Mouse (Mus musculus): ENCODE results near the gene Prom1.

Gene Prom1

DNA sequence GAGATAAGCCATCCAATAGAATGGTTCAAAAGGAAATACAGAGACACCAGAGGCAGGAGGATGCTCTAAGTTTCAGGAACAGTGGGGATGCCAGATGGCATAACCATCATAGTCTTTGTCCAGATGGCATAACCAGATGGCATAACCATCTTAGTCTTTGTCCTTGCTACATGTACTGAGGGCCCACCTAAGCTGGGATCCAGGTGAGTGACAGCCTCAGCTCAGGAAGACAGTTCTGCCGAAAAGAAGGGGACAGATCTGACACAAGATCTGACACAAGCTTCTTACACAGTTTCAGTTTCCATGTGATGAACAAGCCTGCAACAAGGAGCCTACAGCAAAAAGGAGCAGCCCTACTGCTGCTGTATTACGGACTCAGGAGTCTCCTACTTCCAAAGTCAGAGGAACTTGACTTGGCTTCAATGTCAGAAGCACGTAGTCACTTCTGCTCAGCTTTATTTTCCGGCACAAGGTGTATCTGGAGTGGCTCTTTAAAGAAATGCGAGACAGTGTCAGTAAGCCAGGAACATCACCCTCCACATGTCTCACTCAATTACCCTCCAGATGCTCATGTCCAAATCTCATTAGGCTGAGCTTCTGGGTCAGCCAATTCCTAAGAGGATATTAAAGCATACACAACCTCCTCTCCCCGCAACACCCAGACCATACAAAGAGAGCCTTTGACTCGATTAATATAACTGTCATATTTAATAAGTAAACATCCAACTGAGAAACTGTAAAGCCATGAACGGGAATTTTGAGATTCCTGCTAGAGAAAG lies 21.4 kb downstream of the Prom1 start:
- DNase-seq (ENCODE audit: low spot score) = no peak

DNA sequence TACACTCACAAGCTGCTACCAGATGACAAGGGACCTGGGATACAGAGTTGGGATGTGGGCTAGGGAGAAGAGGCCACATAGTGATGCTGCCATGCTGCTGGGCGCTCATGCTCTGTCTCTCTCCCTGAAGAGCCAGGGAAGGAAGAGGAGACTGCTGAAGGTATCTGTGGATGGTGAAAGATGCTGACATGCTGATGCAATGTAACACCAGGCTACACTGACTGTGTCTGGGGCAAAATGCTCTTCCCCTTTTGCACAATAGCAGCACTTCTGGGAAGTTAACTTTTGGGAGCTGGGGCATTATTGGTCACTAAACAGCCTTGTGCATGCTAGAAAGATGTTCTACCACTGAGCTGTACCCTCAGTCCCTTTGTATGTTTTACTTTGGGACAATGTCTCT lies 26.4 kb downstream of the Prom1 start:
- DNase-seq (ENCODE audit: low spot score) = no peak

DNA sequence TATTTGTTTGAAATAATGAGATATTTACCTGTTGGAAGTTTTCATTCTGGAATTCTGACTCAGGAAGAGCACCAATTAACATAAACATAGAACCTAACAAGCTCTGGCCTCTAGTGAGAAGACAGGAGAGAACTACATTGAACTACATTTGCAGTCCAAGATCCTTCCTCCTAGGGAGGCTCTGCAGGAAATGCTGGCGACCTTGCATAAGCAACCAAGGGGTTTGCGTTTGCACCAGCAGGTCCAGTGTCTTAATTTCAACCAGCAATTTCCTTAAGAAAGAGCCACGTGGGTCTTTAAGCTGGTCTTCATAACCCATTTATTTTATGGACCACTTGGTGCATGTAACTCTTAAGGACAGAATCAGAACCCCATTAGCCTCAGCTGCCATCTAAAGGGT lies 28.2 kb downstream of the Prom1 start:
- no peak for DNase-seq (ENCODE audit: low spot score)

DNA sequence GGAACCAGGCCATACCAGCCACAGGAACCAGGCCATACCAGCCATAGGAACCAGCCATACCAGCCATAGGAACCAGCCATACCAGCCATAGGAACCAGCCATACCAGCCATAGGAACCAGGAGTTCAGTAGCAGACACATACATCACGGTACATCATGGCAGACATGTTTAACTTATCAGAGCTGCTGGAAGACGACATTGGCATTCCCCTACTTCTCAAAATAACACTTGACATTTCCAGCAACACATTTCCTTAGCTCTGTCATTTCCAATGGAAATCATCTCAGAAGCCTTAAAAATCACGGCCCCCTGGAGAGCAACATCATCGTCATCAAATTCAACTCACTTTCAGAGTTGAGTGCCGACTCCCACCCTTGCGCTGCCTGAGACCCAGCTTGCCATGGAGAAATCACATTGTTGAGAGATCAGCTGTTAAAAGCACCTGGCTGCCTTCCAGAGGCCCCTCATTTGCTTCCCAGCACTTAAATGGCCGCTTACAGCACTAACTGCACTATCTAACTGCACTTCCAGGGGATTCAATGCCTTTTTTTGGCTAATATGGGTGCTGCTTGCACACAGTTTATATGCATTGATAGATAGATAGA lies 31.2 kb downstream of the Prom1 start:
- no peak for DNase-seq (ENCODE audit: low spot score)

DNA sequence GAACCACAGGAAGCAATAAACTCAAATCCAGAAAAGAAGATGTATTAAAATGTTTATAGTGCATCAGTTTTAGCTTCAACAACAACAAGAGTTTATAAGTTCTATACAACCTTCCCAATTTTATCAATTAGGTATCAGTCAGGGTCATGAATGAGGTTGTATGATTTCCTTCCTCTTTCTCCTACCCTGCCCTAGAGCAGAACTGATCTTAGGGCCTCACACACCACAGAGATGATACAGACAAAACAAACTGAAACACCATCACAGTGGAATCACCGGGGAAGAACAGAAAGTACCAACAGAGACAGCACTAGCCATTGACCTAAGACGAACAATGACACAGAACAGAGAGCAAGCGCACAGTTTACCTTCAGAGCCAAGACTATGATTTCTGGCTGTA lies 43.6 kb downstream of the Prom1 start:
- DNase-seq (ENCODE audit: low spot score) = no peak

DNA sequence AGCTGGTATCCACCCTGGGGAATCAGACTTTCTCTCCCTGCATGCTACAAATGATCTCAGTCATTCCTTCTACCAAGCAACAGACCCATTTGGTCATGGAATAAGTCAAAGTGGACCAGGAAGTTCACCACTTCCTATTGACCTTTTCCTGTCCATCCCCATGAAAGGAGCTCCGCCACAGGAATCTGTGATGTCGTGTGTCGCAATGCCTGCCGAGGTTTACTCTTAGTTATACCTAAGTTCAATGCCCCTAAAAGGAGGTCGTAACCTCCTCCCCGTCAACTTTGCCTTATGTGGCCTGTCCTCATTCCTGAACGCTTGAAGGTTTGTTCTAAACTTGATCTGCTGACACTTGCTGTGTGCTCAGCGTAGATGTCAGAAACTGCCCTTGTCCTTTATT lies 51.6 kb downstream of the Prom1 start:
- no peak for DNase-seq (ENCODE audit: low spot score)

DNA sequence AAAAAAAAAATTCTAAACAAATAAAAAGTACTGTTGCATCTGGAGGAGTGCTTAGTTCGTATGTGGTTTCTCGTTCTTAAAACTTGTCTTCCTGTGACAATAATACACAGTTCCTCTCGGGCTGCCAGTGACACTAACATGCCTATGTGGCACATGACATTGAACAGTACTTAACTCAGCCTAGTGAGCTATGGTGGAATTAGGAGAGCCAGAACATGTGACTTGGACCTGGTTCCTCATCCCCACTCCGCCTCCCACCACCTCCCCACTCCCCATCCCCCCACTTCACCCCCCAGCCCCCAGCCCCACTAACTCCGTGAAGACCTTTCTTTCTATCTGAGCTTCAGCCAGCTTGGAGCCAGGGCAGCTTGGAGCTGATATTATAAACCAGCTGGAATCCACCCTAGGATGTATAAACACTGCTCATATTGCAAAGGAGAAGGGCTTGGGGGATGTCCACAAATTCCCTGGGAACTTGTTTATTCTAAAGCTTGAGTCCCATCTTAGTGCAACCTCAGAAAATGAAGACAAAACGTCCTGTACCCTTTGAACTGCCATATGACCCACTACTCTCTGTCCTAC lies 52.3 kb downstream of the Prom1 start:
- DNase-seq (ENCODE audit: low spot score) = no peak

DNA sequence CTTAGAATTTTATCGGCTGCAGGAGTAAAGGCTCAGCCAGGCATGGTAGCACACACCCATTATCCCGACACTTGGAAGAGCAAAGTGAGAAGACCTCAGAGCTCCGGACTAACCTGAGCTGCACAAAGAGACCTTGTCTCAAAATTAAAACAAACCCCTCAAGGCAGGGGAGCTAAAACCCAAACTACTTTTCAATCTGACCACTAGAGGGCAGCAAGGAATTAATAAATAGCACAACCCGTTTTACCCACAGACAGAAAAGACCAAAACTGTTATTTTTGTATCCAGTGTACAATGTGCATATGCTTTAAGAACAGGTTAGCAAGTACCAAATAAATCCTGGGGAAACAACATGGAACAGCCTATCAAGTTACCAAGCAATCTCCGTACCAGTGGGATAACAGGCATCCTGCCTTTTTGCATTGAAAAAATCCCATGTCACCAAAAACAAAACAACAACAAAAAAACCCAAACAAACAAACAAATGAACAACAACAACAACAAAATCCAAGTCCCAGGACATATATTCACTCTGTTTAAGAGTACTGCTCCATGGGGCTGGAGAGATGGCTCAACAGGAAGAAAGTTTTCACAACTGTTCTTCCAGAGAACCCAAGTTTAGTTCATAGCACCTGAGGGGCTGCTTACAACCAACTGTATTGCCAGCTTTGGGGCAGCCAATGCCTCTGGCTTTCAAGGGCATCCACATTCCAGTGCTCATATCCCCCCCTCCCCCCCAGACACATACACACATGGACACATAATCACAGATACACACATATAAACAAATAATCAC lies 53.1 kb downstream of the Prom1 start:
- no peak for DNase-seq (ENCODE audit: low spot score)

DNA sequence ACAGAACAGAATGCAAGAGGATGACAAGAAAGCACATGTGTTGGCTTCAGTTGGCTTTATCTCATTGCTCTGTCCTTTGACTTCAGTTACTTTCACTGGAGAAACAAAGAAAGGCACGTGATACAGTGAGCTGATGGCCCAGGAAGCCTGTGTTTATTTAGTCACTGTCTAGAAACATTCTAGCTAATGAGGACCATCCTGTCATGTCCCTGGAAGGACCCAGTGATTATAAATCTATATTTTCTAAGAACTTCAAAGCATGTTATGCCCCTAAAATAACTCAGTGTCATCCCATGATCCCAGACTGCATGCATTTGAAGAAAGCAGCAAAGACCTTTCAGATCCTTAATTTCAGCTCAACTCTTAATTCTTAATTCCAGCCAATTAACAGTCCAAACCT lies 60.1 kb downstream of the Prom1 start:
- no peak for DNase-seq (ENCODE audit: low spot score)

DNA sequence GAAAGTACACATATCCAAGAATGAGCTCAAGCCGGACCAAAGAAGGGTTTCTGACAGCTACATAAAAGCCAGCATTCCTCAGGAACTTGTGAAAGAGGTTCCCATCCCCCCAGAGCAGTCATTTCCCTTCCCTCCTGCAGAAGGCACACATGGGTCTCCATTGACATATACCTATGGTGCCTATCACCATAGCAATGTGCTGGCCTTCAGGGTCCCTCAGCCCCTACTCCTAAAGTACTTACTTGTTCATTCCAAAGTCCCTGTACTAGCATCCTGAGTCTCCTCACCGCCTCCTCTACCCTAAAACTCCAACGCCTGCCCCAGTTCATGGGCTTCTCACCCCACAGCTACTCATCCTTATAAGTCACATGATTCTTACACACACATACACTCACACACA lies 60.8 kb downstream of the Prom1 start:
- DNase-seq (ENCODE audit: low spot score) = no peak

DNA sequence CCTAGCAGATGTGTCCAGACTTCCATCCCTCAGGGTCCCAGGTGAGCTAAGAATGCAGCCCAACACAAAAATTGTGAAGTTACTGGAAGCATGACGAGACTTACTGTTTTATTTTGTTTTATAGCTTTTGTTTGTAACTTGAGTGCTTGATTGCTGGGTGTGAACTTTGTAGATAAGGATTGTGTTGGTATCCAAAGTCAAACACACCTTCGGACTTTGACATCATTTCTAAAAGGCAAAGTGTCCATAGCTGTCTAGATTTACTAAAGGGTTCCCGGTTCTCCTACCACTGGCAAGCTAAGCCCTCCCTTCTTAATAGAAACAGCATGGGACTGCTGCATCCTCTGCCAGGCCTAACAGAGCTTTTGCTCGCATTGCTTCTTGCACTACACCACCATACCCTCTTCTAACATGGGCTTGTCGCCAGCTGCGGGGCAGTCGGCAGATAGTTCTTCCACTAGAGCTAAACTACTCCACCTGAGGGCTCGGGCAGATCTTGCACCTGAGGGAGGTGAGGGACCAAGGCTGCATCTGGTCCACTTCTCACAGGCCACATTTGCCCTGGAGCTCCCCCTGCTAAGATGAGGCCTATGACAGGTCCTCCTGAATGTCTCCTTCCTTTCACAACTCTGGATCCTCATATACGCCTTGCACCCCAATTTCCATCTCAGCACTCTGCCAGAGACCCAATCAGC lies 103.4 kb downstream of the Prom1 start:
- DNase-seq (ENCODE audit: low spot score) = no peak

DNA sequence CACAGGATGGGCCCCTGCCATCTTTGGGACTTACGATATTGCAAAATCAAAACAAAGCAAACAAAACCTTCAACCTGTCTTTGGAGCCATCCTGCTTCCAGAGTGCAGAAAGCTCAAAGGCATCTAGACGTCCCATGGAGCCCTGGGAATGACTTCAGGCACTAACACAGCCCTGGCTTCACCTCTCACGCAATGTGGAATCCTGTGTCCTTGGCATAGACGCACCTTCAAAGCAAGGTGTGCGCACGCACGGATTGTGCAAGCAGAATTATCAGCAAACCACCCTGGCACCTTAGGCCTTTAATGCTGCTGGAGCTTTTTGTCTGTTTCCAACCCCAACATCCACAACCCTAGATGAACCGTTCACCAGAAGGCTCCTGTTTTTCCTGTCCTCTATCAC lies 104.2 kb downstream of the Prom1 start:
- no peak for DNase-seq (ENCODE audit: low spot score)

DNA sequence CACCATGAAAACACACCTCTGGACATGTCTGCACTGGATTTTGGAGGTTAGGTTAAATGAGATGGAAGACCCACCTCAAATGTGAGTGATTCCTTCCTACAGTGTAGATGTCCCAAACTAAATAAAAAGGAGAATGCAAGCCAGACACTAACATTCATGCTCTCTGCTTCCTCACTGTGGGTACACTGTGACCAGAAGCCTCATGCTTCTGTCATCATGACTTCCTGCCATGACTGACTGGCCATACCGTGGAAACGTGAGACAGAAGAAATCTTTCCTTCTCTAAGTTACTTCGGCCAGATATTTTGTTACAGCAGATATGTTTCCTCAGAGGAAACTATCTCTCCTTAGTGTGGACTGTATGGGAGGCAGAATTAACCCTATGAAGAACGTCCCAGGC lies 105.7 kb downstream of the Prom1 start:
- no peak for DNase-seq (ENCODE audit: low spot score)

DNA sequence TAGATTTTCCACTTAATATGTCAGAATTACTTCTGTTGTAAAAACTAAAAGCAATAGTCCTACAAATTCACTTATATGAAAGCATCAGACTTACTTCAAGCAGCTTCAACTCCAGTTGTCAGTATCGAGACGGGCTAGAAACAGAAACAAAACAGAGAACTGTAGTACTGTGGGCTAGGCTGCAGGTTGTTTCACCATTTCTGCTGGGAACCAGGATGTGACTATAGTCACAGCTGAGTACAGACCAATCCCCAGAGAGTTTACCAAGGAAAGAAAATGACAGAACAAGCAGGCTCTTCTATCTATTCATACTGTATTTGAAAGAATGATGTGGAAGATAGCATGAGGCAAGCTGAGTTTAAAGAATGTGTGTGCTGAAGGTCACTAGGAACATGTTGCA lies 106.9 kb downstream of the Prom1 start:
- DNase-seq (ENCODE audit: low spot score) = no peak

DNA sequence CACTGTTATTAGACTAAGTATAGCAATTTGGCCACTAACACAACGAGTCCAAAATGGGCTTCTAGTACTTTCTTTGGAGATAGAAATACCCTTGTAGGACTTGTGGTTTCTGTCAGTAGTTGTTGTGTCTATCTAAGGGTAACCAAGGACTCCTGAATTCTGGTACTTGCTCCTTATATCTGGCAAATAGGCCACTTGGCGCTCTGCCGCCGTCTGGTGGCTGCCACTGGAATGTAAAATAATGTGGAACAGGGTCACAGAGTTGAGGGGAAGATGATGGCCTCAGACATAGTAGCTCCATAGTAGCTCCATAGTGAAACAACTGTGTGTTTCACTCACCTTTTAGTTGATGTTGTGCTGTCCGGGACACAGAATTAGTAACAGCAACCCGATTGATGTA lies 111.5 kb downstream of the Prom1 start:
- DNase-seq (ENCODE audit: low spot score) = no peak

DNA sequence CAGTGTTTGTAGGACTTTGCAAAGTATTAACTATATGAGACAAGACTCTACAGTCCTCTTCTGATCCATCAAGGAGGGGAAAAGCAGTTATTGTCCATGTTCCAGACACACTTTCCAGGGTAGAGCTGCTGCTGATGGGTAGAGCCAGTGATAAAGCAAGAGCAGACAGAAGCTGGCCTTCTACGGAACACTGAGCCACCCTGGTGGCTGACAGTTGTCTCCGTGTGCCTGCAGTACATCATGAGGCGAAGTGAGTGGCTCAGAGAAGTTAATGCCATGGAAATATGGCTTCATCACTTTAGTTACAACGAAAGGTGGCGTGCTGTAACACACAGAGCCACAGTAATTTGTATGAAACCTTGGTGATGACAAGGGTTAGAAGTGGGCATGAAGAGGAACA lies 112.8 kb downstream of the Prom1 start:
- no peak for DNase-seq (ENCODE audit: low spot score)

DNA sequence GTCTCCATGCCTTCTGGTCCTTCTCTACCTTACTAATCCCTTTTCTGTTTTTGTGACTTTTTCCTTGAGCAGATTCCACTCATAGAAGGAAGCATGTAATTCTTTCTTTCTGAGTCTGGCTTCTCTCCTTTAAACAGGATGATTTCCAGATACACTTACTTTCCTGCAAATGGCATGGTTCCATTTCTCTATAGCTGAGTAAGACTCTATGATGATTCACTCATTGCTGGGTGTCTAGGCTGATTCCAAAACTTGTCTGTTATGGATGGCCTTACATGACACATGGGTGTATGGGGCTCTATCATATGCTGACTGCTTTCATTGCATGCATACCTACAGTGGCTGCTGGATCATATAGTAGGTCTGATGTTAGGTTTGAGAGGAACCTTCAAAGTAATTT lies 115.6 kb downstream of the Prom1 start:
- no peak for DNase-seq (ENCODE audit: low spot score)

DNA sequence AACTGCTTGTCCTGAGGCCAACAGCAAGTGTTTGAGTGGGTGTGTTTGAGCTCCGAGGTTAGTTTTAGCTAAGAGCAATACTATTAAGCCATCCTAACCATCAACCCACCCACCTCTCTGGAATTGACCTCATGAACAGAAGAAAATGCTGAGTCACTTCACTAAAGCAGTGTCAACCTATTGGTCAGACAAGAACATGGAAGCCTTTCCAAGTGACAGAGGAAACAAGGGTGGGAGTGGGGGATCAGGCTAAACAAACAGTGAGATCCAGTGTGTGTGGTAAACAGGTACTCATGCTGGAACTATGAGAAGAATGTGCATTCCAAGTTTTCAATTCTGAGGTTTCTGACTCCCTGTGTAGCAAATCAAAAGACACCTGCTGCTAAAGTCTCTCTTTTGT lies 118.9 kb downstream of the Prom1 start:
- no peak for DNase-seq (ENCODE audit: low spot score)

DNA sequence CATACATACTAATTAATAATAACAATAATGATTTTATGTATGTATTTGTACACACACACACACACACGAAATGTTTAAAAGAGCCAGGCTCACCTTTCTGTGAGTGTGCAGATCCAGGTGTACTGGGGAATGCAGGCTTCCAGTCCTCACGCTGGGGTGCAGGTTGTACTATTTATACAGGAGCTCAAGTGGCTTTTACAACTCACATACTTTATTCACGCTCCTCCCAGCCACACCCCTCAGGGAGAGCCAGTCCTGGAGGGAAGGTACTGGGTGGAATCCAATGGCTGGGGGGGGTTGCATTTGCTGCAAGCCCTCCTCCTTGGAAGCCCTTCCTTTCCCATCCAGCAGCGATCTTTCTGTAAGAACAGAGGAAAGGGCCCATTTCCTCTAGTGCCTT lies 120.2 kb downstream of the Prom1 start, which contains the start of gene Fgfbp1:
Gene Fgfbp1 (minus strand): TSS at position 160 of the 400 bp plus-strand sequence.
- DNase-seq (ENCODE audit: low spot score) = no peak

DNA sequence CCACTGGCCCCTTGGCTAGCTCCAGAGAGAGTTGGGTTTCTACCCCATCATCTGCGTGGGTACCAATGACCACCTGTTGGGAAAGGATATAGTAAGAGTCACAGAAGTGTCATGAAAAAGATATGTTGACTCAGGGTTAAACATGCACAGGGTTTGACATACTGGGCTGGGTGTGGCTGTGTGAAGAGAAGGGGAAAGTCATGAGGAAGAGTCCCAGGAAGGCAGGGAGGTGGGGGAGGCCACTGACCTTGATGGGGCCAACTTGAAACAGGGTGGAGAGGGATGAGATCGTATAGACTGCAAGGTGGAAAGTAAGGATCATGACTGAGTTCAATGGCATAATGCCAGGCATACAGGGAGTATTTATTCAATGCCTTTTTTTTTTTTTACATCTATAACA lies 121.4 kb downstream of the Prom1 start:
- DNase-seq (ENCODE audit: low spot score) = no peak

DNA sequence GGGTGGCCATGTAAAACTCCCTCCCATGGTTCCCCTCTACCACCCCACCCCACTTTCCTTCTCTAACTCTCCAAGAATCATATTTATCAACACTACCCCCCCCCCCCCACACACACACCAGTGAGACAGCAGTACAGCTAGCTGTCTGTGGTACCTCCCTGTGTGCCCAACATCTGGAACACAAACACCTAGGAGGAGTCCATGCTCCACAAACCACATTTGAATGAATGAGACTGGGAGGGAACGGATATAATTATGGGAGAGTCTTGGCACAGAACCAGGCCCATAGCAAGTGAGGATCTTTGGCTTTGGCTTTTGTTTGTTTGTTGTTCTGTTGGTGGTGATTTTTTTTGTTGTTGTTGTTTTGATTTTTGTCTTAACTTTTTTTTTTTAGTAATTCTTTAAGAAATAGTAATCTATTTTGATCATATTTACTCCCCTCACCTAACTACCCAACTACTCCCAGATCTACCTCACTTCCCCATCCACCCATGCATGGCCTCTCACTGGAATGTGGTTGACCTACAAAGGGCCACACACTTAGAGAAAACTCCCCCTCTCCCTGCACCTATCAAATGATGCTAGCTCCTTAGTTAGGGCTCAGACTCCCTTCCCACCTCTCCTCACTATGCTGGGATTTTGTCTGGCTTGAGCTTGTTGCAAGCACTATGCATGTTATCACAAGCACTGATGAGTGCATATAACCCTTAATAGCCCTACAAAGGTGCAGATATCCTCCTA lies 124.8 kb downstream of the Prom1 start:
- no peak for DNase-seq (ENCODE audit: low spot score)

DNA sequence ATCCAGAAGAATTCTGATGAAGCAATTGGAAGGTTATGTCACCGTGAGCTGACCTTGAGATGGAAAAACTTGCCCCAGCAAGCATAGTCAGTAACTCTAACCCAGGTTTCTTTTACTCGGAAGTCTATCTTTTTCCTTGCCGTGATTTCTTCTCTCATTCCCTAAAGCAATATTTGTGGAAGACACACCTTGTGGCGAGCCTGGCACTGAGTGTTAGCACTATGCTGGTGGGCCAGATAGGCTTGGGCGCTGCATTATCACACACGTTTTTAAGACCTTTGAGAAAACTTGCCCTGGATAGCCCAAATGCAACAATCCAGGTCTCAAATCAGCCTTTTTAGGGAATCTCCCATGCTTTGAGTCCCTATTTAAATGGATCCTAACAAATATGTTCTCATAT lies 127.7 kb downstream of the Prom1 start:
- no peak for DNase-seq (ENCODE audit: low spot score)
